Mouse (Mus musculus) CD8-positive naive resting alpha-beta T cell, adult 57 days (primary cell): ENCODE data around the gene Slc4a10. TPM values are rescaled to one million over a fixed set of nuclear protein-coding genes. Genes with fewer than 3 reads are reported as not detected.

ENCODE experiments used
- total RNA-seq: library from RNA; stranded (reverse); gene quantifications from one replicate; pipeline ENCODE4 v1.2.4, GENCODE M21; 2023

Gene Slc4a10
- total RNA-seq = not detected

GRCm38 (mm10) chr2:62046421-62046845, at the start of gene Slc4a10:
Gene Slc4a10 (plus strand): TSS chr2:62046462.

Other genes starting within 250 kb of the Slc4a10 start
- gene Tbr1, start 243.5 kb upstream of the Slc4a10 start, total RNA-seq = 1.6 TPM